Mouse (Mus musculus) CD4-positive helper T cell, adult 2 months (primary cell): ENCODE measurements around the gene Thg1l.

Source experiments
- DNase-seq: peaks from one replicate; pipeline ENCODE4 v3.0.0-alpha.2; 2012; ENCODE audit warnings: low read depth, missing footprints, low spot score

Thg1l gene

GRCm38 (mm10) chr11:45955127-45955627, at the start of gene Thg1l:
TSS of gene Thg1l (minus strand) at chr11:45955494.
- DNase-seq: peak; percentile 96

DNA sequence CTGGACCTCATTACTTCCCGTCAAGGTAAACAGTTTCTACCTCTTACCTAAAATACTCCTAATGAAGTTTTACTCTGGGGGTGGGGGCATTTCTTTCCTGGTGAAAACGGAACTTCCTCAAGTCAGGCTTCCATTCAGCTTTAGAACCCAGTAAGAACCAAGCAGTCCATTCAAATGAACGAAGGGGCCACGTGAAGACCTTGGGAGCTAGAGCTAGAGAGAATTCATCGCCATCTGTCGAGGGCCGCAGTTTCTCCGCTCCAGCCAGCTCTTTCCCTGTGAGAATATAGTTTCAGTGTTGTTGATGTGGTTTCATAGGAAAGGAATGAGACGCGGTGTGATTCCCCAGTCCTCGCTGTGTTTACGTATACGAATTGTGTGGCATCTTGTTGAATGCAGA, 36.8 kb upstream of the Thg1l start:
- DNase-seq: no peak

GRCm38 (mm10) chr11:45991604-45992003, 36.3 kb upstream of the Thg1l start:
- no peak for DNase-seq

- DNase-seq: no peak
These were observed 25.6 kb upstream of the Thg1l start for GRCm38 (mm10) chr11:45980893-45981253.

DNA sequence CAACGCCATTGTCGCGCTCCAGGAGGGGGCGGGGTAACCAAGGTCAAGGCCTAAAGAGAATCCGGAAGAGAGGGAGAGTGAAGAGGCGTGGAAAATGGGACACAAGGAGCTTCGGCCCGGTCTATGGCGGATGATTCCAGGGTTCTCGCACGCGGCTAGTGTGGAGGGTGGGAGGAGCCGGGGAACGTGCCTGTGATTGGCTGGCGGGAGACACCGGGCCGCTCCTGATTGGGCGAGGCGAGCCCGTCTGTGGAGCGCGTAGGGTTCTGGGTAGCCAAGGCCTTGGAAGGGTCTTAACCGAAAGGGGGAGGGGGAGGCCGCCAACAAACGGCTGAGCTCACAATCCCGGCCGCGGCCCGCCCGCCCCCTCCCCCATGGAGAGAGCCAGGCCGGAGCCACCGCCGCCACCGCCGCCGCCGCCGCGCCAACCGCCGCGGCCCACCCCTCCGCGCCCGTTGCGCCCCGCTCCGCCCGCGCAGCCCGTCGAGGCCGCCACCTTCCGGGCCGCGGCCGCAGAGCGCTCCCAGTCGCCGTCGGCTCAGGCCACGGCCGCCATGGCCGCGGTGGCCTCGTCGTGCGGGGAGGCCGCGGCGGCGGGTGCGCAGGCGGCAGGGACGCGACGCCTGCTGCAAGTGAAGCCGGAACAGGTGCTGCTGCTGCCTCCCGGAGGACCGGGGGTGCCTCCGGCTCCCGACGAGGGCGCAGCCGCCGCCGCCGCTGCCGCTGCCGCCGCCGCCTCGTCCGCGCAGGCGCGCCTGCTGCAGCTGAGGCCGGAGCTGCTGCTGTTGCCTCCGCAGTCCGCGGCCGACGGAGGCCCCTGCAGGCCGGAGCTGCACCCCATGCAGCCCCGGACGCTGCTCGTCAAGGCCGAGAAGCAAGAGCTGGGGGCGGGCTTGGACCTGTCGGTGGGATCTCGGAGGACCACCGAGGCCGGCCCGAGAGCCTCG, 24.9 kb upstream of the Thg1l start, which contains the start of gene Sox30:
Gene Sox30 (plus strand): TSS at position 365 of the 947 bp plus-strand sequence.
- DNase-seq: peak; percentile 60

DNA sequence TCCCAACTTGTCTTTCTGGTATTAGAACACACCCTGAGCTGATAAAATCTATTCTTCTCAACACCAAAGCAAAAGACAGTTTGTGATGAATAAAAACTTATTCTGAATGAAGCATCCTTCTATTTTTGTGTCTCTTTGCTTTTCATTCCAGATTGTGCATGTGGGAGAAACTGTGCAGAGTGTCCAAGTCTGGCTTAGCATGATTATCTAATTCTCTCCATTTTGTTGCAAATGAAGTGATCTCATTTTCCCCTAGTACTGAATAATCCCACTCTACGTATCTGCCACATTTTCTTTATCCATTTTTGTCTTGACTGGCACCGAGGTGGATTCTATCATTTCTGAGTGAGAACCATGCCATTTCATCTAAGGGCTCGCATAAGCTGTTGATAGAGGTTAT, 20.8 kb upstream of the Thg1l start:
- no peak for DNase-seq

DNA sequence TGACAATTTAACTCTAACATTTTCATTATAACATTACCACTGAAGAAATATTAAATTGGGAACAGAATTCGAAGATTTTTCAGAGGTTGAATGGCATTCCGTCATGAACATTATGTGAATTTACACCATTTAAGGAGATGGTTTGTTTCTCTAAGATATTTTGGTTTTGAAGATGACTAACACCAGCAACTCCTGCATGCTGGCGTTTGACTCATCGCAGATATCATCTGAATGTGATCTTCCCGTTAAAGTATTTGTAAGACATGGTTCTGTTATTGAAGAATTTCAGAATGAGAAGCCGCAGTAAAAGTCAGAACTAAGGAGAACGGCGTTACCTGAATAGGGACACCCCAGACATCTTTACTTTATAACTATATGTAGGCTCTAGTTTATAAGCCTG, 19.2 kb upstream of the Thg1l start:
- no peak for DNase-seq

DNA sequence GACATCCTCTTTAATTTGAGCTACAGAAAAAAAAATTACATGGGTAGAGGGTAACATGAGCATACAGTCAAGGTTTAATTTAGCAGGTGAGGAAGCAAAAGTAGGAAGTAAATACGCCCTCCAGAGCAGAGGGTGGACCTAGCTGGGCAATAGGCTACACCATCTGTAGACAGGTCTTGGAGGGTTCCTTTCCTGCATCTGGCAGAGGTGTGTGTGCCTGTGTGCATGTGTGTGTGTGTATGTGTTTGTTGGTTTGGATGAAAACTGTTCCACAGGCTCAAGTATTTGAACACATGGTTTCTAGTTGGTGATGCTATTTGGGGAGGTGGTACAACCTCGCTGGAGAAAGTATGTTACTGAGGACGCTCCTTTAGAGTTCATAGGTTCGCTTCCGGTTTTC, 18.3 kb upstream of the Thg1l start:
- DNase-seq: no peak

GRCm38 (mm10) chr11:45968466-45968865, 13.2 kb upstream of the Thg1l start:
- DNase-seq: no peak

- DNase-seq: no peak
These were observed 11.6 kb upstream of the Thg1l start for GRCm38 (mm10) chr11:45966896-45967295.

GRCm38 (mm10) chr11:45960003-45960402, 4.7 kb upstream of the Thg1l start:
- peak; percentile 50 for DNase-seq

GRCm38 (mm10) chr11:45959598-45959997, 4.3 kb upstream of the Thg1l start:
- DNase-seq: peak; percentile 72

GRCm38 (mm10) chr11:45947491-45947890, 7.8 kb downstream of the Thg1l start:
- DNase-seq: no peak

- no peak for DNase-seq
These were observed 8.5 kb downstream of the Thg1l start for GRCm38 (mm10) chr11:45946796-45947195.

- DNase-seq: peak; percentile 95
These were observed 10.6 kb downstream of the Thg1l start, which contains the start of gene Lsm11 for GRCm38 (mm10) chr11:45944643-45945156. TSS of gene Lsm11 (minus strand) at chr11:45944935.

GRCm38 (mm10) chr11:45943891-45944642, 11.2 kb downstream of the Thg1l start:
- peak; percentile 29 for DNase-seq

GRCm38 (mm10) chr11:45943108-45943705, 12.1 kb downstream of the Thg1l start:
- no peak for DNase-seq

DNA sequence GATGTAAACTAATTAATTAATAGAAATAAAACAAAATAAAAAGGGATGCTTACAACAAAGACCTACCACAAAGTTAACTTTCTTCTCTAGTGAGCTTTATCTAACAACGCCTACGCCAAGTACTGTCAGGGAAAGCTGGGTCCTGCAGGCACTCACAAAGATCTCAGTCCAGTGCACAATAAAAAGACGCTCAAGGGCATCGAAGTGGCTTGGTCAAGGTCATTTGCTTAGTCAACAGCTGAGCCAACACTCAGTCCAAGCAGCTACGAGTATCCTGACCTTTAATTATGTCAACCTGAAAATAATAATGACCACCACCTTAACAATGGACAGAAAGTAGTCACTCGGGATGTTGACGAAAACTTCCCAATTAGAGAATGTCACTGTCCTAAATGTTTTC, 13.0 kb downstream of the Thg1l start:
- no peak for DNase-seq

DNA sequence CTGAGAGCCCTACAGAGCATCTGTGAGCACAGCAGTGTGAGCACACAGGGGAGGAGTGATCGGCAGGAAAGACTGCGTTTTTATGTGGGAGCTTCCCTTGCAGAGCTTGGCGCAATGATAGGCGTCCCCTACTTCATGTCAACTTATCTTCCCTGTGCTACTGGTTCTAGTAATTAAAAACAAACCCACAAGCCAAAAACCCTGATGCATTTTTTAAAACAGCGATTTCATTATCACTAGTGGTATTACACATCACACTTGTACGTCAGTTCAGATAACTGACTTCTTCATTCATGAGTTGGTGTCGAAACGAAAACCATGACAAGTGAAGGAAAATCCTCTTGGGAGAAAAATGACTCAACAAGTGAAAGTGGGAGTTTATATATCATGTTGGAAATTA, 16.4 kb downstream of the Thg1l start:
- DNase-seq: no peak

- DNase-seq: no peak
These were observed 17.8 kb downstream of the Thg1l start for GRCm38 (mm10) chr11:45937478-45937877.

- DNase-seq: no peak
These were observed 22.5 kb downstream of the Thg1l start for GRCm38 (mm10) chr11:45932771-45933170.

GRCm38 (mm10) chr11:45929541-45929940, 25.8 kb downstream of the Thg1l start:
- no peak for DNase-seq
